Mouse (Mus musculus) frontal cortex, postnatal 25 days (tissue): ENCODE measurements around the gene Sh3d19.
"Not testable (repeated sequence)": the region's sequence is repeated elsewhere in the genome, so short reads cannot be mapped to it uniquely, and the experiment has no call there.

Experiments used
- DNase-seq, 2 experiments: peaks; one replicate each; pipeline ENCODE4 v3.0.0; 2022; ENCODE audit warnings: low spot score in 2 of 2

Gene Sh3d19

DNA sequence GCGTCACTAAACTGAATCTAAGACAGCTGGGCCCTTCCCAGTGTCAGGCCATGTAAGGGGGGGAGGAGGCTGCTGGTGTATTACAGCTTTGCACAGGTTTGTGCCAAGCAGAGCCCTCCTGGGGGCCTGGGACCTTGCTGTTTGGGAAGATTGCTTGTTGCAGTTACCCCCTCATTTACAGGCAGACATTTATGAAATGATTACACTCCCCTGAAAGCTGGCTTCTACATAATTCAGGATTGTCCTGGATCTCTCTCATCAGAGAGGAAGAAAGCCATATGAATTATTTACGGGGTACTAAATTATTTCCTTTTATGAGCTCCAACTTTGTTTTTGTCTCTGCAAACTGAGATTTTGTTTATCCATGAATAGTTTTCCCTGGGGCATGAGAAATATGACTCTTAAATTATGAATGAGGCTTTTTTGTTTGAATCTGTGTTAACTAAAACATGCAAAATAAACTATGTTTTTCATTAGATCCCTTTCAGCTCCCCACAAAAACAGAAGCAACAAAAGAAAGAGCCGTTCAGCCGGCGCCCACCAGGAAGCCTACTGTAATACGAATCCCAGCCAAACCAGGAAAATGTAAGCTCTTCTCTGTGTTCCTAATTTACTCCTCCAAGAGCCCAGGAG is 122.4 kb downstream of the Sh3d19 start:
- no peak for DNase-seq

DNA sequence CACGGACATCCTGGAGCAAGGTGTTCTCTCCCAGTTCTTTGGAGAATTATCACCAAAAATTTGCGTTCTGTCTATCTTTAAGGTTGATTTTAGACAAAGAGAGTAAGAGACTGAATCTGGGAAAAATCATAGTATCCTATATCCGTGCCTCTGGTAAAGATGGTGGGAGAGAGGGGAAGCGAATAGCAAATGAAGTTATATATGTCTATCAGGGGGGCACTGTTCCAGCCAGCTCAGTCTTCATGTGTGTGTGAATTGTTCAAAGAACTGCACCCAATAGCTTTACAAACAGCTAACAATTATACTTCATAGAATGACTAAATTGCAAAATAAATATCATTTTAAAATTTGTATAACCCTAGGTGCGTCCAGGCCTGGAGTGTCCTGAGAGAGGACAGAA is 123.0 kb downstream of the Sh3d19 start:
- DNase-seq: no peak

DNA sequence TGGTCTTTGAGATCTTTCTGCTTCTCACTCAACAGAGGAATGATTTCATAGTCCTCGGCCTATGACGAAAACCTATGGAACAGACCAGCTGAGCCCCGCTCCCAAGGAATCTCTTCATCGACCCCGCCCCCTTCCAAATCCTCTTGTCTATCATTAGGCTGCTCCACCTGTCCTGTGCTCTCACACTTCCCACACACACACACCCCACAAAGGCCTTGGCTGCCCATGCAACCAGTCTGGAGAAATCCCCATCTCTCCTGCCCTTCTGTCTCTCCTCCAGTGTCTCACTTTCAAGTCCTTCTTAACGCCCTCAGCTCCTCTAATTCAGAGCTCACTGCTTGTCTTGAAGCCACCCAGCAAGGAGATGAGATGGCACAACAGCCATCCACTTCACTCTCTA is 131.0 kb downstream of the Sh3d19 start:
- no peak for DNase-seq

- no peak for DNase-seq
Observed at GRCm38 (mm10) chr3:86103449-86104291, 132.8 kb downstream of the Sh3d19 start.

DNA sequence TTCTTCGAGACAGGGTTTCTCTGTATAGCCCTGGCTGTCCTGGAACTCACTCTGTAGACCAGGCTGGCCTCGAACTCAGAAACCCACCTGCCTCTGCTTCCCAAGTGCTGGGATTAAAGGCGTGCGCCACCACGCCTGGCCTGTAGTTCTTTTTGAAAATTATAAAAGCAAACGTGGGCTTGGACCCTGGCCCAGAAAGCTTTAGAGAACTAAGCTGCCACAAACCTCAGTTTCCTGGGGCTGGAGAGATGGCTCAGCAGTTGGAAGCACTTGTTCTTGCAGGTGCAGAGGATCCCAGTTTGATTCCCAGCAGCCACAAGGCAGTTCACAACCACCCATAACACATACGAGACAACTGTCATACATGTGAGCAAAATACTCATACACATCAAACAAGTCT is 133.5 kb downstream of the Sh3d19 start:
- DNase-seq: not testable (repeated sequence)

DNA sequence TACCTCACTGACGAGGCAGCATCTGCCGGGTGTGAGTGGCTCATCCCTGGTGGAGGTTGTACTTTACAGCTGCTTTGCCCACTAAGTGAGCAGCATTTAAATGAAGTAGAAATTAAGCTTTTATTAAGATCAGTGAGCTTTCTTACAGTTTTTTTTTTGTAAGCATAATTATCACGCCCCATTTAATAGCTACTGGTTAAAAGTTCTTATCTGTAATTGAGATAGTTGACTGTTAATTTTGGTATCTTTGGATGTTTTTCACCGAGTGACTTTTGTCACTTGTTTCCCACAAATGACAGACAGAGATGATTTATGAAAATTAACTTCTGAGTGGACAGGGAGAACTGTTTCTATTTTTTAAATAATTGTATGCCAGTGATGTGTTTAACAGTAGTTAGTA is 134.0 kb downstream of the Sh3d19 start:
- no peak for DNase-seq

GRCm38 (mm10) chr3:86106086-86106632 is 135.2 kb downstream of the Sh3d19 start:
- DNase-seq: no peak

GRCm38 (mm10) chr3:86107637-86108539 is 137.0 kb downstream of the Sh3d19 start:
- DNase-seq: no peak

DNA sequence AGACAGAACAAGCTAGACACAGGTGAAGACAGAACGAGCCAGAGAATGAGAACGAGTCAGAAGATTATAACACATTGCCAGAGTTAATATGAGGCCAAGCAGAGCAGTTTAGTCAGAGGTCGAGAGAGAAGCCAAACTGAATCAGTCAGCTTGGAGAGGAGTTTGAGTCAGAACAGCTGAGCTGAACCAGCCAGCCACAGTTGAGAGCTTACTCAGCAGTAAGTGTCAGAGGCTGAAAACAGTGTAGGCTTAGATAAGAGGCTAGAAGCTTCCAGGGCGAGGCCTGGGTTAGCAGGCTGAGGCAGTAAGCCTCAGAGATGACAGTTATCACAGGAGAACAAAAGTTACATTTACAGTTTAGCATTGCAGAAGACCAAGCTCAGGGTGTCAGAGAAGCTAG is 137.7 kb downstream of the Sh3d19 start:
- DNase-seq: no peak

- no peak for DNase-seq
Observed at GRCm38 (mm10) chr3:86109099-86109498, 138.2 kb downstream of the Sh3d19 start.

DNA sequence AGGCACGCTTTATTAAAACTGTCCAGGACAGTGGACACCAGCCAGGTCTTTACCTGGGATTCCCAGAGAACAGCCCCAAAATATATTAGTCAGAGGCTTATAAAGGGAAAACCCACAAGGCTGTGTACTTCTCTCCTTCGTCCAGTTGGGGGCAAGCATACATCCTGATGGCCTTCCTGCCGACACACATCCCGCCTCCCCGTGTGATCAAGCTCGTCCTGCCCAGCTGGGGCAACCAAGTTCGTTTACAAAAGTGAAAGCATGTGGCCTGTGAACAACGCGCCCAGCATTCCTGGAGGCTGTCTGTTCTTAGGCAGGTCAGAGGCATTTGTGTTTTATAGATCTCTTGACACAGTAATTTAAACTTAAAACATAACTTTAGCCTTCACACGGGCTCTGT is 139.2 kb downstream of the Sh3d19 start:
- no peak for DNase-seq

- no peak for DNase-seq
Observed at GRCm38 (mm10) chr3:86112766-86113165, 141.9 kb downstream of the Sh3d19 start.

GRCm38 (mm10) chr3:86114659-86115338 is 143.9 kb downstream of the Sh3d19 start:
- no peak for DNase-seq

DNA sequence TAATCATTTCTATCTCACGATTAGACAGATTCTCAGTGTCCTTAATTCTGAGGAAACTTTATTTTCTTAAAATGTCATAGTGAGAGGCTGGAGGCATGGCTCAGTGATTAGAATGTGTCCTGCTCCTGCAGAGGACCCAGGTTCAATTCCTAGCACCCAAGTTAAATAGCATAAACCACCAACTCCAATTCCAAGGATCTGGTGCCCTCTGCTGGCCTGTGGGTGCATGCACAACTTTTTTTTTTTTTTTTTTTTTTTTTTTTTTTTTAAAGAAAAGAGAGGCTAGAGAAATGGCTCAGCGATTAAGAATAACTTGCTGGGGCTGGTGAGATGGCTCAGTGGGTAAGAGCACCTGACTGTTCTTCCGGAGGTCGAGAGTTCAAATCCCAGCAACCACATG is 146.0 kb downstream of the Sh3d19 start:
- no peak for DNase-seq

DNA sequence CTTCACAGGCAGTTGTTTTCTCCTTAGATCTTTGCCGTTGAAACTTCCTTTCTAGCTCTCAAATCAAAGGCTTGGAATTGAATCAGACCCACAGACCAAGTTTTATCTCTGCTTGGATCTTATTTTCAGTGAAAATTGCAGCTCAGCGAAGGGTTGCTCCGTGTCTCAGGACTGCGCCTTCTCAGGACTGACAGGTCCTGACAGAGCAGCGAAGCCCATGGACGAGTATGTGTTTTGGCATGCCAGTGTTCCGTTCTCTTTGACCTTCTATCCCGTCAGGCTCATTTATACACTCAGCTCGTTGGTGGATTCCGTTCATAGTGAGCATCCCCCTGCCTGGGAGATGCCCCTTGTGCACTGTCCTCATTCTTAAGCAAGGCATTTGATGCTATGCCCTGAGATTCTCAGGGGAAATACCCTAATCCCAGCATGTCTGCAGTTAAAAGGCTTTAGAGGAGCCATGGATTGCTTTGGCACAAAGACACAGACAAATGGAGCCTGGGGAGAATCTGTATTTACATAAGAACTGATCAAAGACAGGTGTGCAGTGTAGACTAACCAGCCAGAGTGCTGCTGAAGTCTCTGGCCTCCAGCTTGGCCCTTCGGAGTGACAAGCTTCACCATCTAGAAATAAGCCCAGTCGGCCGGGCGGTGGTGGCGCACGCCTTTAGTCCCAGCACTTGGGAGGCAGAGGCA is 148.5 kb downstream of the Sh3d19 start:
- no peak for DNase-seq

DNA sequence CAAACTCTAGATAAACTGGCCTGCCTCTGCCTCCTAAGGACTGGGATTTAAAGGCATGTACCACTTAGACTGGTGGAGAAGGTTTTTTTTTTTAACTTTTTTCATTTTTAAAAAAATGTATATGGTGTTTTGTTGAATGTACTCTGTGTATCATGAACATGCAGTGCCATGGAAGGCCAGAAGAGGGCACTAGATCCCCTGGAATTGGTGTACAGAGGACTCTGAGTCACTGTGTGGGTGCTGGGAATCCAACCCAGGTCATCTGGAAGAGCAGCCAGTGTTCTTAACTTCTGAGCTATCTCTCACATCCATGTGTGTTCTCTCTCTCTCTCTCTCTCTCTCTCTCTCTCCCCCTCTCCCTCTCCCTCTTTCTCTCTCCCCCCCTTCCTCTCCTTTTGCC is 151.2 kb downstream of the Sh3d19 start:
- no peak for DNase-seq

DNA sequence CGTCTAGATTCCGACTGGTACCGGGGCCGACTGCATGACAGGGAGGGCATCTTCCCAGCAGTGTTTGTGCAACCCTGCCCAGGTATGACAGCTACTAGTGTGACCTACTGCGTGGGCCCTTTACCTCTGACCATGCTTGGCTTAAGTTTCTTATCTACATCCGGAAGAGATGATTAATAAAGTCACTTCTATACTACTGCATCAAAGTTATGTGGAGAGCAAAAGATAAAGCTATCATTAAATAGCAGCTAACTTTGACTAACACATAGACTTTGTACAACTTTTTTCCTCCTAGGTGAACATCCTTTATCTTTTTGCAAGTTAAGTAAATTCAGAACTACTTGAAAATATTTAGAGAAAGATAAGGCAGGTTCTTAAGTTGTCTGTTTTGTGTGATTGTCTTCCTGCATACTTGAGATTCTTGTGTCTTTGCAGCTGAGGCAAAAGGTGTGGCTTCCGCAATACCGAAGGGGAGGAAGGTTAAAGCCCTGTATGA is 152.4 kb downstream of the Sh3d19 start:
- no peak for DNase-seq

GRCm38 (mm10) chr3:86129757-86130156 is 158.8 kb downstream of the Sh3d19 start:
- peak; percentile 46 to 75 for DNase-seq

DNA sequence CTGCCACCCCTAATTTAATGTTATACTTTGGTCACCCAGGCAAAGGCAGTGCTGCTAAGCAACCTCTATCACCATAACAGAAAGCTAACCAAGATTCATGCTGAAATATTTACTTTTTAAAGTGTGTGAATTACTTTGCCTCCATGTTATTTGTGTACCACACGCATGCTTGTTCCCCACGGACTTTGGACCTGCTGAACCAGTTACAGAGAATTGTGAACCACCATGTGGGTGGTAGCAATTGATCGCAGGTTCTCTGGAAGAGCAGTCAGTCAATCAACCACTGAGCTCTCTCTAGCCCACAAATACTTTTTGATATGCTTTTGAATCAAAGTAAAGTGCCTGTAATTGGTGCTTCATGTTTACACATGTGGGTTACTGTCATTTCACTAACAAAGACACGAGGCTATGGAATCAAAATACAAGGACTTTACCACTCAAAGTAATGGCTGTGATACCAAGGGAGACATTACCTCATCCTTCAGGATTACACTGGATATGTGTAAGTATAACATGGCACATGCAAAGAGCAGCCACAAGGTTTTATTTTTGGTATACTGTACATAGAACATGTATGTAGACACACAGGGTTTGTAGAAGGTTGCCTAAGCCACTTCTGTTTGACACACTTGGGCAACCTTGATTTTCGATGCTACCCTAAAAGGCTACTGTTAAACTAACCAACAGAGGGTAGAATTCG is 164.2 kb downstream of the Sh3d19 start:
- DNase-seq: no peak
